Mouse (Mus musculus): Measurements from ENCODE around the gene Zfp865.
"Not testable (repeated sequence)": the region's sequence is repeated elsewhere in the genome, so short reads cannot be mapped to it uniquely, and the experiment has no call there.

Gene Zfp865

GRCm38 (mm10) chr7:5016057-5016456, 4.1 kb upstream of the Zfp865 start:
- DNase-seq = no peak

GRCm38 (mm10) chr7:5016920-5017319, 3.3 kb upstream of the Zfp865 start:
- DNase-seq = no peak

- no peak for DNase-seq
Measured at GRCm38 (mm10) chr7:5017352-5017751, 2.8 kb upstream of the Zfp865 start.

GRCm38 (mm10) chr7:5017931-5018330, 2.2 kb upstream of the Zfp865 start:
- no peak for DNase-seq

GRCm38 (mm10) chr7:5019576-5019975, 600 bp upstream of the Zfp865 start:
- DNase-seq = not testable (repeated sequence)

- no peak for DNase-seq
Measured at GRCm38 (mm10) chr7:5020685-5021084, 509 bp downstream of the Zfp865 start.

- no peak for DNase-seq
Measured at GRCm38 (mm10) chr7:5021197-5021596, 1.0 kb downstream of the Zfp865 start.

GRCm38 (mm10) chr7:5029543-5029942, 9.4 kb downstream of the Zfp865 start:
- no peak for DNase-seq

GRCm38 (mm10) chr7:5029946-5030345, 9.8 kb downstream of the Zfp865 start:
- no peak for DNase-seq

- no peak for DNase-seq
Measured at GRCm38 (mm10) chr7:5030554-5031275, 10.5 kb downstream of the Zfp865 start.

- DNase-seq = no peak
Measured at GRCm38 (mm10) chr7:5031496-5031895, 11.3 kb downstream of the Zfp865 start.

GRCm38 (mm10) chr7:5033818-5034217, 13.6 kb downstream of the Zfp865 start, which contains the start of gene 4632433K11Rik:
4632433K11Rik (plus strand) TSS chr7:5034118.
- DNase-seq = no peak

GRCm38 (mm10) chr7:5035628-5036027, 15.5 kb downstream of the Zfp865 start:
- no peak for DNase-seq

GRCm38 (mm10) chr7:5036136-5036535, 16.0 kb downstream of the Zfp865 start:
- DNase-seq = no peak

- DNase-seq = no peak
Measured at GRCm38 (mm10) chr7:5037026-5037425, 16.9 kb downstream of the Zfp865 start.

- no peak for DNase-seq
Measured at GRCm38 (mm10) chr7:5037467-5037866, 17.3 kb downstream of the Zfp865 start.

- peak; percentile 96 for DNase-seq
Measured at GRCm38 (mm10) chr7:5038109-5038732, 18.0 kb downstream of the Zfp865 start, which contains the start of gene Zfp784. Zfp784 (minus strand) TSS chr7:5038446.

GRCm38 (mm10) chr7:5038940-5039339, 18.8 kb downstream of the Zfp865 start:
- no peak for DNase-seq

- DNase-seq = no peak
Measured at GRCm38 (mm10) chr7:5044981-5045380, 24.8 kb downstream of the Zfp865 start.

- no peak for DNase-seq
Measured at GRCm38 (mm10) chr7:5046112-5046511, 25.9 kb downstream of the Zfp865 start.

- DNase-seq = peak; percentile 47
Measured at GRCm38 (mm10) chr7:5047313-5047712, 27.1 kb downstream of the Zfp865 start.

GRCm38 (mm10) chr7:5051193-5052192, 31.3 kb downstream of the Zfp865 start, which contains the start of gene Zfp580:
Zfp580 (plus strand) TSS chr7:5051538.
- peak; percentile 82 for DNase-seq

GRCm38 (mm10) chr7:5052438-5052837, 32.3 kb downstream of the Zfp865 start:
- no peak for DNase-seq
